ENCODE assay signal across 8 mouse cellular contexts in genomic region chr1:153740145-153740544, GRCm38 (mm10). TPM values are rescaled to one million over a fixed set of nuclear protein-coding genes. Genes with fewer than 3 reads are reported as not detected.
DNase-seq lines count a peak whose midpoint lies in the region; ATAC-seq lines count a peak whose summit lies in the region.

Gene Rgs16, plus strand, starts transcription at chr1:153740349.

- peak; percentile 79 for DNase-seq in adrenal gland, adult 8-10 months
- peak; percentile 88 for DNase-seq in embryo, embryonic 10 days (ENCODE audit: low spot score)
- DNase-seq in heart, adult 11 months, result peak; percentile 98
- peak; percentile 29 to 80 for DNase-seq in spleen, postnatal 10 days (ENCODE audit: low spot score in 2 of 2)
- no peak for DNase-seq in adipocyte (ENCODE audit: low spot score)

- no peaks in the 10 kb centered on the region for H3K36me3 ChIP-seq in intestine, embryonic 16.5 days (ENCODE audit: control insufficient read depth, insufficient read depth, low read length)
- H3K36me3 ChIP-seq in limb, embryonic 13.5 days, result peaks cover 10% of the 10 kb centered on the region; the same call in 1 of the 2 replicates
- H3K36me3 ChIP-seq in midbrain, embryonic 13.5 days, result peaks cover 13% of the 10 kb centered on the region; the same call in 1 of the 2 replicates

- H3K4me1 ChIP-seq in intestine, embryonic 16.5 days (ENCODE audit: control insufficient read depth, insufficient read depth, low read length), result peaks cover 3% of the 10 kb centered on the region; the same call in 1 of the 2 replicates
- H3K4me1 ChIP-seq in limb, embryonic 13.5 days, result peaks cover 53% of the 10 kb centered on the region
- H3K4me1 ChIP-seq in midbrain, embryonic 13.5 days (replicated peaks), result peaks cover 82% of the 10 kb centered on the region

- peaks cover 23% of the 10 kb centered on the region for H3K27me3 ChIP-seq in intestine, embryonic 16.5 days (replicated peaks; ENCODE audit: control insufficient read depth, insufficient read depth, low read length)
- peaks cover 29% of the 10 kb centered on the region for H3K27me3 ChIP-seq in limb, embryonic 13.5 days
- peaks cover 22% of the 10 kb centered on the region for H3K27me3 ChIP-seq in midbrain, embryonic 13.5 days

- peak; percentile 82 for ATAC-seq in intestine, embryonic 16.5 days
- peak; percentile 67 for ATAC-seq in limb, embryonic 13.5 days (ENCODE audit: low FRiP score, low read depth)
- ATAC-seq in midbrain, embryonic 13.5 days, result peak; percentile 78

- H3K4me2 ChIP-seq in intestine, embryonic 16.5 days (ENCODE audit: low read depth, low read length), result peak within 1 kb of the TSS; percentile 76
- H3K4me2 ChIP-seq in limb, embryonic 13.5 days (replicated peaks), result peak within 1 kb of the TSS; percentile 75
- H3K4me2 ChIP-seq in midbrain, embryonic 13.5 days (replicated peaks), result peak within 1 kb of the TSS; percentile 78

- H3K4me3 ChIP-seq in intestine, embryonic 16.5 days (ENCODE audit: low read length), result peak within 1 kb of the TSS; percentile 49
- peak within 1 kb of the TSS; percentile 49 for H3K4me3 ChIP-seq in limb, embryonic 13.5 days
- H3K4me3 ChIP-seq in midbrain, embryonic 13.5 days (replicated peaks), result peak within 1 kb of the TSS; percentile 52

- H3K9ac ChIP-seq in intestine, embryonic 16.5 days (ENCODE audit: low read depth, low read length), result peak within 1 kb of the TSS; percentile 57
- peak within 1 kb of the TSS; percentile 68 for H3K9ac ChIP-seq in limb, embryonic 13.5 days
- H3K9ac ChIP-seq in midbrain, embryonic 13.5 days (replicated peaks), result peak within 1 kb of the TSS; percentile 68

- H3K27ac ChIP-seq in intestine, embryonic 16.5 days (ENCODE audit: low read length), result no peak within 1 kb of the TSS
- H3K27ac ChIP-seq in limb, embryonic 13.5 days, result no peak within 1 kb of the TSS
- no peak within 1 kb of the TSS for H3K27ac ChIP-seq in midbrain, embryonic 13.5 days

- WGBS in intestine, embryonic 16.5 days, result under 1% methylated on average over 28 of the region's 28 CpGs
- WGBS in limb, embryonic 13.5 days, result under 1% methylated on average over 28 of the region's 28 CpGs
- WGBS in midbrain, embryonic 13.5 days, result under 1% methylated on average over 28 of the region's 28 CpGs

- H3K9me3 ChIP-seq in intestine, embryonic 16.5 days (ENCODE audit: control insufficient read depth, low read length), result no peaks in the 10 kb centered on the region
- no peaks in the 10 kb centered on the region for H3K9me3 ChIP-seq in limb, embryonic 13.5 days
- no peaks in the 10 kb centered on the region for H3K9me3 ChIP-seq in midbrain, embryonic 13.5 days

RNA-seq across cellular contexts. Expression of gene Rgs16, which starts in this region (rescaled TPM):
- 10 to 100 TPM in 1 of 4 experiments, 1 to 10 TPM in 3; 2.5 to 18.0 (median 4.7) TPM for total RNA-seq in adrenal gland, adult 8-10 months (2022)
- 5.0 and 5.3 TPM in 2 replicates for polyA plus RNA-seq in intestine, embryonic 16.5 days (2015; fragmentation: Nextera tagmentation; extraction: Ambion mirVana)
- 22.6 and 23.7 TPM in 2 replicates for polyA plus RNA-seq in limb, embryonic 13.5 days (2015; fragmentation: Nextera tagmentation; extraction: Ambion mirVana)
- 34.5 and 34.6 TPM in 2 replicates for polyA plus RNA-seq in midbrain, embryonic 13.5 days (2015; fragmentation: Nextera tagmentation; extraction: Ambion mirVana)
